Mouse (Mus musculus) ES-Bruce4 (cell line): ENCODE results near the gene Nxpe4.

Experiments
- CTCF ChIP-seq: IDR thresholded peaks from one replicate; pipeline ENCODE4 v1.8.1; 2011; ENCODE audit warnings: low read depth, low read length
- POLR2A ChIP-seq: IDR thresholded peaks from one replicate; pipeline ENCODE4 v1.8.1; 2011; ENCODE audit warnings: low read length; ENCODE audit not compliant: insufficient read depth

DNA sequence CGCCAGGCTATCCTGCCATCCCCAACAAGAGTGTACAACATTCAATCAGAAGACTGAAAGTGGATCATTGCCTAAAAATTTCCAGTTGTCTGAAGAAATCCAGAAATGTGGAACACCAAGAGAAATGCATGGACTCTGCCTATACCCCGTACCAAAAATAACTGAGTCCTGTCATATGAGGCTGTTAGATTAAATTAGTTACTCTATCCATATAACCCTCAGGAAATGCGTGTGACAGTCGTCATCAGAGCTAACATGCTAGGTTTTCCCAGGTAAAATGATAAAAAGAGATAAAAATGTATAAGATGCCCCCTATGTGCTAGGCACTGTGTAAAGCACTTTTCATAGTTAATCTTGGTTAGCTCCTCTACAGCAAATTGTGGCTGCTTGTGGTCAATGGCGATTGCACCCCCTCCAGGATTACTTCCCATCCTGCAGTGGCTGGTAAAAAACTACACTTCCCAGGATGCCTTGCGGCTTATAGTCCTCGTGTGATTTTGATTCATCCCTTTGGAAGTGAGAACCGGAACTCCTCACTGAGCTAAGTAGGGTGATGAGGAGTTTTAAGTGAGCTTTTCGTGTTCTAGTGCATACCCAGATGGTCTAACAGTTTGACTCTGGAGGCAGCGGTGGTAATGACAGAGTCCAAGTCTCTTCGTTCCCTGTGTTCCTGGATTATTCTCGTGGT, at the start of gene Nxpe4:
- TF ChIP-seq CTCF (peak; percentile 11), POLR2A (no peak)
